Mouse (Mus musculus): Measurements from ENCODE around the gene Fermt1.

GRCm38 (mm10) chr2:132957786-132958185, 12.1 kb upstream of the Fermt1 start:
- TF ChIP-seq POLR2A (IDR thresholded peaks at IDR 0.05; ENCODE audit: low read depth, low read length) (no peak), CTCF (conservative IDR thresholded peaks at IDR 0.05; ENCODE audit: insufficient read depth, insufficient read length, low read depth, low read length) (no peak)
